Mouse (Mus musculus): Measurements from ENCODE around the gene Pkd1l1. TPM values are rescaled to one million over a fixed set of nuclear protein-coding genes. Genes with fewer than 3 reads are reported as not detected.

Pkd1l1 gene
- polyA plus RNA-seq, 1 experiment from 2014 or later = not detected

DNA sequence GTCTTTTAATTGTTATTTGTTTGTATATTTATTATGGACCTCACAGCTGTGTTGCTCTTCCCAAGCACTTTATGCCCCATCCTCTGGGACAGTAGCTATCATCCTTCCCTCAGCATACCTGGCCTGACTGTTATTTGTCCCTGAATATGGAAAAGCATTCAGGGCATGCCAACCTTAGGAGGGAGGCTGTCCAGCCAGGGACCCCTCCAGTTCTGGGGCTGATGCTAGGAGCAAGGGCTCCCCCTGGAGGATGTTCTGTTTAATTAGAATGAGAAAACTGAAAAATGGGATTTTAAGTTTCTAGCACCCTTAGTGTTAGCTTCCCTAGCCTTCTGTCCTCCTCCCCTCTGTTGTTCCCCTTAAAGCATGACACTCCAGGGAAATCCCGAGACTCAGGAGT, 17.4 kb downstream of the Pkd1l1 start:
- 14% methylated on average over 1 of the region's 1 CpGs for WGBS
- Histone ChIP-seq H3K36me3 (ENCODE audit: control insufficient read depth, insufficient read depth, low read length) (no peaks in the 10 kb centered on the region), H3K4me1 (replicated peaks; ENCODE audit: control insufficient read depth, insufficient read depth, low read length) (no peaks in the 10 kb centered on the region), H3K9me3 (ENCODE audit: control insufficient read depth, low read length) (no peaks in the 10 kb centered on the region), H3K9ac (ENCODE audit: low read depth, low read length) (no peak overlapping the region), H3K4me3 (ENCODE audit: low read depth, low read length) (no peak overlapping the region), H3K27me3 (ENCODE audit: control insufficient read depth, insufficient read depth, low read length) (no peaks in the 10 kb centered on the region), H3K4me2 (replicated peaks; ENCODE audit: low read depth, low read length) (no peak overlapping the region), H3K27ac (ENCODE audit: low read depth, low read length) (no peak overlapping the region)
- peak; percentile 68 for DNase-seq (ENCODE audit: low spot score)
- peak; percentile 64; the same call in 1 of the 2 replicates for ATAC-seq (ENCODE audit: low FRiP score)

DNA sequence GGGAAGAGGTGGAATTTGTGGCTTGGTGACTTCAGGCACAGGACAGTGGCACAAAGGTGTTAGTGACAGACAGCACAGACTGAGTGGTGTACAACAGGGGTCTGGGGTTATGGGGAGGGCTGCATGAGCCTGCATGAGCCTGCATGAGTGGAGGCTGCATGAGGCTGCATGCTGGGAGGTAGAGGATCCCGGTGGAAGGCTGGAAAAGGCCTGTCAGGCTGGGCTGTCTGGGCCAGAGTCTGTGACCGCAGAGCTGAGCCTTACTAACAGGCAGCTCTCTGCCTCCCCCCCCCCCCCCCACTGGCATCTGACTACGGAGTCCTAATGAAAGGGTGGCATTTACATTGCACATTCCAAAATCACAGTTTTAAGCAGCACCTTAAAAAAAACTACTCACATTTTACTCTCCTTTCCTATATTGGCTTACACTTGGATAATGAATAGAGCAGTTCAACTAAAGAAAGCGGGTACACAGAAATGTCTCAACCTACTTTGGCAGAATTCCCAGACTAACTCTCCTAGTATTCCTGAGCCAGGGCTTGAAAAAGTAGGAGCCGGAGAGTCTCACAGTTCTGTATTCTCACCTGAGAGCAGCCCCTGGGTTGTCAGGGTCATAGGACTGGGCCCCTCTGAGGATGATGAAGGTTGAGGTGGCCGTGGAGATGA, 23.2 kb downstream of the Pkd1l1 start:
- DNase-seq (ENCODE audit: low spot score) = no peak
- no peaks in the 10 kb centered on the region for H3K4me1 ChIP-seq (replicated peaks; ENCODE audit: control insufficient read depth, insufficient read depth, low read length)
- no peak overlapping the region for H3K27ac ChIP-seq (ENCODE audit: low read depth, low read length)
- no peaks in the 10 kb centered on the region for H3K27me3 ChIP-seq (ENCODE audit: control insufficient read depth, insufficient read depth, low read length)
- H3K9me3 ChIP-seq (ENCODE audit: control insufficient read depth, low read length) = no peaks in the 10 kb centered on the region
- WGBS = 87% methylated on average over 6 of the region's 6 CpGs
- H3K9ac ChIP-seq (ENCODE audit: low read depth, low read length) = no peak overlapping the region
- H3K4me2 ChIP-seq (replicated peaks; ENCODE audit: low read depth, low read length) = no peak overlapping the region
- ATAC-seq (ENCODE audit: low FRiP score) = no peak
- H3K4me3 ChIP-seq (ENCODE audit: low read depth, low read length) = no peak overlapping the region
- no peaks in the 10 kb centered on the region for H3K36me3 ChIP-seq (ENCODE audit: control insufficient read depth, insufficient read depth, low read length)

- no peaks in the 10 kb centered on the region for H3K9me3 ChIP-seq (ENCODE audit: control insufficient read depth, low read length)
- no peak overlapping the region for H3K4me2 ChIP-seq (replicated peaks; ENCODE audit: low read depth, low read length)
- H3K4me3 ChIP-seq (ENCODE audit: low read depth, low read length) = no peak overlapping the region
- WGBS = 70% methylated on average over 3 of the region's 3 CpGs
- ATAC-seq (ENCODE audit: low FRiP score) (no peak), DNase-seq (ENCODE audit: low spot score) (no peak)
- no peak overlapping the region for H3K9ac ChIP-seq (ENCODE audit: low read depth, low read length)
- no peaks in the 10 kb centered on the region for H3K36me3 ChIP-seq (ENCODE audit: control insufficient read depth, insufficient read depth, low read length)
- H3K27me3 ChIP-seq (ENCODE audit: control insufficient read depth, insufficient read depth, low read length) = no peaks in the 10 kb centered on the region
- no peak overlapping the region for H3K27ac ChIP-seq (ENCODE audit: low read depth, low read length)
- H3K4me1 ChIP-seq (replicated peaks; ENCODE audit: control insufficient read depth, insufficient read depth, low read length) = no peaks in the 10 kb centered on the region
Observed at GRCm38 (mm10) chr11:8948871-8949270, 24.2 kb downstream of the Pkd1l1 start.

DNA sequence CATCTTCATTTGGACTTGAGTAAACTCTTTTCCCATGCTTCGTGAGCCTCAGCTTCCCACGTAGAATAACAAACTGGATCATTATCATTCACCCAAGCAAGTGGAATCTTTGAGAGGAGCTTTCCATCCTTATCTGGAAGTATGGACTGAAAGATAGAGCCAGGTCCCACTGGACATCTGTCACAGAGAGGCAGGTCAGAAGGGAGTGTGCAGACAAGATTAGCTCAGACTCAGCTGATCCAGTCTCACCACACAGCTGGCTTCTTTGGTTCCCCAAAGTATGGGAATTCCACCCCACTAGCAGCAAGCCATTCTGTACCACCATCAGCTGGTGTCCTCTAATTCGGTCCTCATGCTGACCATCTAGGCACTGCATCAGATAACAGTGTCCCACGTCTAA, 29.0 kb downstream of the Pkd1l1 start:
- H3K27me3 ChIP-seq (ENCODE audit: control insufficient read depth, insufficient read depth, low read length) = no peaks in the 10 kb centered on the region
- DNase-seq (ENCODE audit: low spot score) (no peak), ATAC-seq (ENCODE audit: low FRiP score) (no peak)
- no peak overlapping the region for H3K4me2 ChIP-seq (replicated peaks; ENCODE audit: low read depth, low read length)
- no peaks in the 10 kb centered on the region for H3K9me3 ChIP-seq (ENCODE audit: control insufficient read depth, low read length)
- 82% methylated on average over 4 of the region's 4 CpGs for WGBS
- H3K4me1 ChIP-seq (replicated peaks; ENCODE audit: control insufficient read depth, insufficient read depth, low read length) = no peaks in the 10 kb centered on the region
- H3K27ac ChIP-seq (ENCODE audit: low read depth, low read length) = no peak overlapping the region
- no peak overlapping the region for H3K4me3 ChIP-seq (ENCODE audit: low read depth, low read length)
- no peaks in the 10 kb centered on the region for H3K36me3 ChIP-seq (ENCODE audit: control insufficient read depth, insufficient read depth, low read length)
- H3K9ac ChIP-seq (ENCODE audit: low read depth, low read length) = no peak overlapping the region

DNA sequence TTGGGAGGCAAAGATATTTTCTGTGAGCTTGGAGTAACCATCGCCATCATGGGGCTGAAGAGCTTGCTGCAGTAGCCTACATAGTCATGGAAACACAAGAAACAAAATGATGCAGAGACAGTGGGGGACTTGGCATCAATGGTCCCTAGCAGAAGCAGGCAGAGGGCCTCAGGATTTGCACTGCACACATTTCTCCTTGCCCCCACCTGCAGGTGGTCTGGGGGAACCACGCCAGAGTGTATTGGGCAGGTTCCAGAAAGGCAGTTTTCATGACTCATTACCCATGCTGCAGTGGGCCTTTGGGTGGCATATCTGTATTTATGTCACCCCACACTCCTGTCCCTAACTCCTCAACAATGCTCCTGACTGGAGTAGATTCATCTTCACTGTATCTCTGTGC, 30.6 kb downstream of the Pkd1l1 start:
- 82% methylated on average over 2 of the region's 2 CpGs for WGBS
- H3K27me3 ChIP-seq (ENCODE audit: control insufficient read depth, insufficient read depth, low read length) = no peaks in the 10 kb centered on the region

DNA sequence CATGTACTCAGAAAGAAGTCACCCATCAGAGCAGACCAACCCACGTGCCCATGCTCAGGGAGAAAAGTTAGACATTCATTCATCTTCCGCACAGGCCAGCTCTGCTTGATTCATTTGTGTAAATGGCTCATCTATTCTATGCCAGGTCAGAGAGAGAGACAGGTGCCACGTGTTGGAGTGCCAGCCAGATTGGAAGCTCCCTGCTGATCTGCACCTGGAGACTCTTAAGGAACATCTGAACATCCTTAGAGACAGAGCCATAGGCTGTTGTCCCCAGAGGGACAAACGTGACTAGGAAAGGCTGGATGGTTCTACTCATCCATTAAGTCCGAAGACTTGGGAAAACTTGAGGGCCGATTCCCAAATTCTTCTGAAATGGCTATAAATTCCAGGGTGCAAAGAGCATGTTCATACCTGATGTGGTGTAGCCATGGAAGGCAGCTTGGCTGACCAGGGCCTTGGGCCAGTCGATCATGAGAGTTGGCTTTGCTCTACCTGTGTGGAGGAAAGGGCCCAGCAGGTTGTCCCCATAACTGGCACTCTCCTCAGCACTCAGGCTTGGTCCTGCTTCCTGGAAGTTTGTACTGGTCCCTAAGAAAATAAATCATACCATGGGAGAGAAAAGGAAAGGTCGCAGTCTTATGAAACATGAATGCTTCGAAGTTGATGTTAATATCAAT, 36.5 kb downstream of the Pkd1l1 start:
- Histone ChIP-seq H3K4me2 (replicated peaks; ENCODE audit: low read depth, low read length) (no peak overlapping the region), H3K4me1 (replicated peaks; ENCODE audit: control insufficient read depth, insufficient read depth, low read length) (no peaks in the 10 kb centered on the region), H3K4me3 (ENCODE audit: low read depth, low read length) (no peak overlapping the region), H3K27me3 (ENCODE audit: control insufficient read depth, insufficient read depth, low read length) (no peaks in the 10 kb centered on the region), H3K36me3 (ENCODE audit: control insufficient read depth, insufficient read depth, low read length) (no peaks in the 10 kb centered on the region), H3K9ac (ENCODE audit: low read depth, low read length) (no peak overlapping the region), H3K27ac (ENCODE audit: low read depth, low read length) (no peak overlapping the region), H3K9me3 (ENCODE audit: control insufficient read depth, low read length) (no peaks in the 10 kb centered on the region)
- ATAC-seq (ENCODE audit: low FRiP score) = no peak
- 87% methylated on average over 9 of the region's 9 CpGs for WGBS
- DNase-seq (ENCODE audit: low spot score) = no peak

More for the DNA sequence above, 30.6 kb downstream of the Pkd1l1 start:
- no peak overlapping the region for H3K4me2 ChIP-seq (replicated peaks; ENCODE audit: low read depth, low read length)
- H3K9ac ChIP-seq (ENCODE audit: low read depth, low read length) = no peak overlapping the region
- no peaks in the 10 kb centered on the region for H3K9me3 ChIP-seq (ENCODE audit: control insufficient read depth, low read length)
- no peaks in the 10 kb centered on the region for H3K36me3 ChIP-seq (ENCODE audit: control insufficient read depth, insufficient read depth, low read length)
- DNase-seq (ENCODE audit: low spot score) (no peak), ATAC-seq (ENCODE audit: low FRiP score) (no peak)
- no peak overlapping the region for H3K4me3 ChIP-seq (ENCODE audit: low read depth, low read length)
- H3K27ac ChIP-seq (ENCODE audit: low read depth, low read length) = no peak overlapping the region
- no peaks in the 10 kb centered on the region for H3K4me1 ChIP-seq (replicated peaks; ENCODE audit: control insufficient read depth, insufficient read depth, low read length)

DNA sequence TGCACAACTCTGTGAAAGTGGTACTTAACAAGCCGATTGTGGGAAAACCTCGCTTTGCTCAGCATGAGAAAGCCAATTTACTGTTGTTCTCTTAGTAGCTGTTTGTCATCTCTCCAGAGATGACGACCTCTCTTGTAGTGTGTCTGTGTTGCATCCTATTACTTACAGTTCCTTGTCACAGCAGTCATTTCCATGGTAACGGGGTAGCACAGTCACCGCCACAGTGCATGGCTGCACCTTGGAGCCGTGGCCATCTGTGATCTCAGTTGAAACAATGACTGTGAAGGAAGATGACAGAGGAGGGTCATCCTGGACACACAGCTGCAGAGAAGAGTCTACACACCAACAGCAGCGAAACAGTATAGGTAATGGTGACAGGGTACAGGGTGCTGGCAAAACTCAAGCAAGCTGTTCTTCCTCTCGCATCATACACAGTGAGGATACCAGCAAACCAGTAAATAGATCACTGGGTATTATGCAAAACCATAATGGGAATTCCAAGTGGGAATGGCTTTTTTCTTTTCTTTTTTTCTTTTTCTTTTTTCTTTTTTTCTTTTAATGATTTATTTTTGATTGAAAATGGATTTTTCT, 56.9 kb downstream of the Pkd1l1 start:
- Histone ChIP-seq H3K27me3 (ENCODE audit: control insufficient read depth, insufficient read depth, low read length) (no peaks in the 10 kb centered on the region), H3K4me3 (ENCODE audit: low read depth, low read length) (no peak overlapping the region), H3K9ac (ENCODE audit: low read depth, low read length) (no peak overlapping the region), H3K4me2 (replicated peaks; ENCODE audit: low read depth, low read length) (no peak overlapping the region), H3K9me3 (ENCODE audit: control insufficient read depth, low read length) (no peaks in the 10 kb centered on the region), H3K27ac (ENCODE audit: low read depth, low read length) (no peak overlapping the region), H3K36me3 (ENCODE audit: control insufficient read depth, insufficient read depth, low read length) (no peaks in the 10 kb centered on the region), H3K4me1 (replicated peaks; ENCODE audit: control insufficient read depth, insufficient read depth, low read length) (no peaks in the 10 kb centered on the region)
- DNase-seq (ENCODE audit: low spot score) (peak; percentile 27), ATAC-seq (ENCODE audit: low FRiP score) (peak; percentile 81)
- WGBS = 72% methylated on average over 8 of the region's 8 CpGs

GRCm38 (mm10) chr11:8882793-8883192, 90.3 kb downstream of the Pkd1l1 start:
- no peaks in the 10 kb centered on the region for H3K27me3 ChIP-seq (ENCODE audit: control insufficient read depth, insufficient read depth, low read length)
- ATAC-seq (ENCODE audit: low FRiP score) (no peak), DNase-seq (ENCODE audit: low spot score) (no peak)
- H3K36me3 ChIP-seq (ENCODE audit: control insufficient read depth, insufficient read depth, low read length) = no peaks in the 10 kb centered on the region
- WGBS = 92% methylated on average over 4 of the region's 4 CpGs
- no peak overlapping the region for H3K4me2 ChIP-seq (replicated peaks; ENCODE audit: low read depth, low read length)
- no peaks in the 10 kb centered on the region for H3K9me3 ChIP-seq (ENCODE audit: control insufficient read depth, low read length)
- no peak overlapping the region for H3K4me3 ChIP-seq (ENCODE audit: low read depth, low read length)
- H3K9ac ChIP-seq (ENCODE audit: low read depth, low read length) = no peak overlapping the region
- H3K27ac ChIP-seq (ENCODE audit: low read depth, low read length) = no peak overlapping the region
- H3K4me1 ChIP-seq (replicated peaks; ENCODE audit: control insufficient read depth, insufficient read depth, low read length) = no peaks in the 10 kb centered on the region

- DNase-seq (ENCODE audit: low spot score) (no peak), ATAC-seq (ENCODE audit: low FRiP score) (no peak)
- no peaks in the 10 kb centered on the region for H3K27me3 ChIP-seq (ENCODE audit: control insufficient read depth, insufficient read depth, low read length)
- no peaks in the 10 kb centered on the region for H3K4me1 ChIP-seq (replicated peaks; ENCODE audit: control insufficient read depth, insufficient read depth, low read length)
- H3K36me3 ChIP-seq (ENCODE audit: control insufficient read depth, insufficient read depth, low read length) = no peaks in the 10 kb centered on the region
- no peak overlapping the region for H3K27ac ChIP-seq (ENCODE audit: low read depth, low read length)
- 74% methylated on average over 2 of the region's 2 CpGs for WGBS
- no peak overlapping the region for H3K4me2 ChIP-seq (replicated peaks; ENCODE audit: low read depth, low read length)
- H3K4me3 ChIP-seq (ENCODE audit: low read depth, low read length) = no peak overlapping the region
- H3K9me3 ChIP-seq (ENCODE audit: control insufficient read depth, low read length) = no peaks in the 10 kb centered on the region
- no peak overlapping the region for H3K9ac ChIP-seq (ENCODE audit: low read depth, low read length)
Observed at GRCm38 (mm10) chr11:8881521-8881920, 91.5 kb downstream of the Pkd1l1 start.
